In the genomic region with DNA sequence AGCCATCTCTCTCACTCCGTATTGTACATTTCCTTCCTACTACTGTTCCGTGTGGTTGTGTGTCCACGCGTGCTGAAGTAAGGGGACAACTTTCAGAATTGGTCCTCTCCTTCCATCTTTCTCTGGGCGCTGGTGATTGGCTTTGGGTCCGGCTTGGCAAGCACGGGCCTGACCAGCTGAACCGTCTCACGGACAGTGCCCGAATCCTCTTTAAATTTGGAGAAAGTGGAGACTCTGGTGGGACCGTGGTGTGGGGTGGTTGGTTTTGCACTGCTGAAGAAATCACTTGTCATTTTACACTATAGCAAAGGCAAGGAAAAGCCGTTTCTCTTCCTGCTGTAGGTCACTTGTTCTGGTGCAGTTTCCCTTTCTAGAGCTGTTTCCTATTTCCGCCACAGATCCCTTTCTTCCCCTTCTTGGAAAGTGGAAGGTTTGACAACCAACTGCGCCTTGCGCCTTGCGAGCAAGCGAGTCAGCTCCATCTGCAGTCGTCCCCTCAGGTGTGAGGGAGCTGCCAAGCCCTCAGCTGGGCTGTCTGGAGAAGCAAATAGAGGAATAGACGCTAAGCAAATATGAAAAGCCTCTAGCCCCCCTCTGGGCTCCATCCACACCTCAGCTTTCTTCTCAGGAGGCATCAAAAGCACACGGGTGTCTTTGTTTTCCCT, we compare ENCODE assay signal across 13 mouse cellular contexts.
DNase-seq lines count a peak whose midpoint lies in the region; ATAC-seq and TF ChIP-seq lines count a peak whose summit lies in the region.
"Had no signal": no experiment of that assay in that cellular context is flagged by ENCODE, and none has a peak within 500 bp of the region (broad histone marks: within the 10 kb centered on the region; RNA-seq: fewer than 3 reads in every experiment).

No protein-coding gene starts in this region.

- 88% methylated on average over 20 of the region's 20 CpGs for WGBS in forebrain, embryonic 10.5 days
- 70% methylated on average over 20 of the region's 20 CpGs for WGBS in forebrain, postnatal 0 days
- WGBS in thymus, adult 2 months, result 87% methylated on average over 20 of the region's 20 CpGs
- 83% methylated on average over 20 of the region's 20 CpGs for WGBS in hindbrain, embryonic 12.5 days
- 76% methylated on average over 20 of the region's 20 CpGs for WGBS in liver, embryonic 11.5 days

- peaks cover 32% of the 10 kb centered on the region for H3K27me3 ChIP-seq in forebrain, embryonic 10.5 days (ENCODE audit: poor library complexity, severe bottlenecking)
- no peaks in the 10 kb centered on the region for H3K27me3 ChIP-seq in forebrain, postnatal 0 days (ENCODE audit: insufficient read depth, low read length)
- no peaks in the 10 kb centered on the region for H3K27me3 ChIP-seq in thymus, adult 2 months (ENCODE audit: control insufficient read depth, insufficient read depth, low read length)
- no peaks in the 10 kb centered on the region for H3K27me3 ChIP-seq in hindbrain, embryonic 12.5 days
- no peaks in the 10 kb centered on the region for H3K27me3 ChIP-seq in liver, embryonic 11.5 days (replicated peaks; ENCODE audit: control insufficient read depth, insufficient read depth, low read length)
- H3K27me3 ChIP-seq: limb, embryonic 15.5 days had no signal

- H3K9ac ChIP-seq in forebrain, postnatal 0 days, result no peak overlapping the region
- H3K9ac ChIP-seq in hindbrain, embryonic 12.5 days, result no peak overlapping the region
- no peak overlapping the region for H3K9ac ChIP-seq in liver, embryonic 11.5 days (ENCODE audit: low read depth, low read length)
- H3K9ac ChIP-seq: limb, embryonic 15.5 days had no signal

- DNase-seq in forebrain, embryonic 10.5 days (ENCODE audit: extremely low spot score, low spot score), result no peak
- DNase-seq in forebrain, postnatal 0 days, result no peak
- no peak for DNase-seq in thymus, adult 2 months
- DNase-seq in thymus, postnatal 0 days (ENCODE audit: low spot score), result no peak
- no peak for DNase-seq in urinary bladder, postnatal 4 days (ENCODE audit: low spot score in 2 of 2)
- DNase-seq in liver, embryonic 11.5 days (ENCODE audit: low spot score), result no peak
- DNase-seq: kidney, postnatal 25 days; lung, postnatal 10 days; thymus, postnatal 14 days had no signal

- no peak overlapping the region for H3K4me2 ChIP-seq in forebrain, postnatal 0 days (ENCODE audit: low read depth)
- no peak overlapping the region for H3K4me2 ChIP-seq in hindbrain, embryonic 12.5 days (replicated peaks)
- H3K4me2 ChIP-seq in liver, embryonic 11.5 days, result no peak overlapping the region
- H3K4me2 ChIP-seq: limb, embryonic 15.5 days had no signal

- no peak for ATAC-seq in forebrain, postnatal 0 days
- ATAC-seq in hindbrain, embryonic 12.5 days (ENCODE audit: low FRiP score), result no peak
- no peak for ATAC-seq in CD4-positive, CD25-positive, alpha-beta regulatory T cell, adult 4 months
- ATAC-seq in liver, embryonic 11.5 days (replicated peaks; ENCODE audit: low FRiP score), result no peak
- ATAC-seq: inflammation-experienced regulatory T-cells, adult 6 months had no signal

- H3K36me3 ChIP-seq in forebrain, embryonic 10.5 days (replicated peaks), result peaks cover 26% of the 10 kb centered on the region
- no peaks in the 10 kb centered on the region; the same call in 1 of the 2 replicates for H3K36me3 ChIP-seq in forebrain, postnatal 0 days (ENCODE audit: insufficient read depth)
- no peaks in the 10 kb centered on the region for H3K36me3 ChIP-seq in thymus, adult 2 months (ENCODE audit: control insufficient read depth, insufficient read depth, low read length)
- H3K36me3 ChIP-seq in hindbrain, embryonic 12.5 days, result no peaks in the 10 kb centered on the region; the same call in 1 of the 2 replicates
- H3K36me3 ChIP-seq in liver, embryonic 11.5 days (ENCODE audit: control insufficient read depth, insufficient read depth, low read length), result no peaks in the 10 kb centered on the region
- H3K36me3 ChIP-seq: limb, embryonic 15.5 days had no signal

- H3K4me3 ChIP-seq in forebrain, embryonic 10.5 days, result no peak overlapping the region
- no peak overlapping the region for H3K4me3 ChIP-seq in forebrain, postnatal 0 days (ENCODE audit: low read depth, low read length)
- H3K4me3 ChIP-seq in thymus, adult 2 months (ENCODE audit: control insufficient read depth, insufficient read depth, low read length), result no peak overlapping the region
- no peak overlapping the region for H3K4me3 ChIP-seq in hindbrain, embryonic 12.5 days
- H3K4me3 ChIP-seq in liver, embryonic 11.5 days (ENCODE audit: low read depth, low read length), result no peak overlapping the region
- H3K4me3 ChIP-seq: limb, embryonic 15.5 days had no signal

- peak overlapping the region; percentile 26; the same call in 1 of the 2 replicates for H3K27ac ChIP-seq in forebrain, embryonic 10.5 days
- H3K27ac ChIP-seq in forebrain, postnatal 0 days (ENCODE audit: low read depth, low read length), result no peak overlapping the region; the same call in 1 of the 2 replicates
- H3K27ac ChIP-seq in thymus, adult 2 months (ENCODE audit: control insufficient read depth, insufficient read depth, low read length), result peak overlapping the region; percentile 77; the same call in 1 of the 2 replicates
- H3K27ac ChIP-seq in hindbrain, embryonic 12.5 days, result peak overlapping the region; percentile 35; the same call in 1 of the 2 replicates
- no peak overlapping the region for H3K27ac ChIP-seq in liver, embryonic 11.5 days (ENCODE audit: low read depth, low read length)
- H3K27ac ChIP-seq: limb, embryonic 15.5 days had no signal

- no peak for TF ChIP-seq POLR2A in thymus, adult 2 months (IDR thresholded peaks at IDR 0.05; ENCODE audit: control insufficient read depth, extremely low read depth, insufficient read depth, low read length, poor library complexity)

- H3K4me1 ChIP-seq in forebrain, embryonic 10.5 days, result peaks cover 82% of the 10 kb centered on the region
- peaks cover 42% of the 10 kb centered on the region for H3K4me1 ChIP-seq in forebrain, postnatal 0 days (ENCODE audit: insufficient read depth)
- peaks cover 57% of the 10 kb centered on the region for H3K4me1 ChIP-seq in thymus, adult 2 months (replicated peaks; ENCODE audit: control insufficient read depth, insufficient read depth, low read length)
- H3K4me1 ChIP-seq in hindbrain, embryonic 12.5 days, result peaks cover 84% of the 10 kb centered on the region
- peaks cover 37% of the 10 kb centered on the region for H3K4me1 ChIP-seq in liver, embryonic 11.5 days (replicated peaks; ENCODE audit: control insufficient read depth, insufficient read depth, low read length)

- H3K9me3 ChIP-seq in forebrain, embryonic 10.5 days, result no peaks in the 10 kb centered on the region
- H3K9me3 ChIP-seq in forebrain, postnatal 0 days (ENCODE audit: low read length), result no peaks in the 10 kb centered on the region
- H3K9me3 ChIP-seq in hindbrain, embryonic 12.5 days (replicated peaks), result no peaks in the 10 kb centered on the region
- no peaks in the 10 kb centered on the region for H3K9me3 ChIP-seq in liver, embryonic 11.5 days (ENCODE audit: control insufficient read depth, low read length)
- H3K9me3 ChIP-seq: limb, embryonic 15.5 days had no signal

- TF ChIP-seq CTCF in forebrain, postnatal 0 days (IDR thresholded peaks at IDR 0.05; ENCODE audit: low read depth), result no peak
- no peak for TF ChIP-seq CTCF in thymus, adult 2 months (IDR thresholded peaks at IDR 0.05; ENCODE audit: borderline replicate concordance, control insufficient read depth, extremely low read depth, insufficient read depth, low read length, poor library complexity)

Comparison
In these comparisons a context has a peak if more than half of its experiments do, and no peak if none do; other contexts are left out.
1. H3K27ac ChIP-seq: peak in forebrain, embryonic 10.5 days (single experiment), thymus, adult 2 months (single experiment) and hindbrain, embryonic 12.5 days (single experiment); none in forebrain, postnatal 0 days (single experiment) and liver, embryonic 11.5 days (single experiment).